Mouse (Mus musculus) kidney, adult 2 months (tissue): Measurements from ENCODE around the gene Usp2. TPM values are rescaled to one million over a fixed set of nuclear protein-coding genes. Genes with fewer than 3 reads are reported as not detected.

Source experiments
- DNase-seq: peaks from one replicate; pipeline ENCODE4 v3.0.0; 2021
- H3K27ac ChIP-seq: fragments of 200-500 bp; 2 replicates; pipeline ENCODE4 v1.5.1; 2012; ENCODE audit warnings: low read depth, low read length, control low read depth, inconsistent platforms; ENCODE audit not compliant: insufficient read depth
- H3K27me3 ChIP-seq: fragments of 200-500 bp; replicated peaks from 2 replicates; pipeline ENCODE4 v1.6.1; 2012; ENCODE audit warnings: mild to moderate bottlenecking, moderate library complexity, low read length, inconsistent platforms; ENCODE audit not compliant: control insufficient read depth, insufficient read depth
- H3K36me3 ChIP-seq: fragments of 200-500 bp; 2 replicates; pipeline ENCODE4 v1.6.1; 2012; ENCODE audit warnings: mild to moderate bottlenecking, moderate library complexity, low read length, inconsistent platforms; ENCODE audit not compliant: control insufficient read depth, insufficient read depth
- H3K4me1 ChIP-seq: fragments of 200-500 bp; 2 replicates; pipeline ENCODE4 v1.6.1; 2011; ENCODE audit warnings: low read length; ENCODE audit not compliant: control insufficient read depth, insufficient read depth
- H3K4me3 ChIP-seq: fragments of 200-500 bp; 2 replicates; pipeline ENCODE4 v1.5.1; 2011; ENCODE audit warnings: mild to moderate bottlenecking, low read depth, low read length, control low read depth; ENCODE audit not compliant: insufficient read depth
- CTCF ChIP-seq: fragments of 200-500 bp; conservative IDR thresholded peaks from 2 replicates; pipeline ENCODE4 v1.5.1; 2011; ENCODE audit warnings: low read depth, mild to moderate bottlenecking, control low read depth, low read length, moderate library complexity, mixed read lengths; ENCODE audit not compliant: insufficient read depth, insufficient read length
- POLR2A ChIP-seq: fragments of 200-500 bp; IDR thresholded peaks from one replicate; pipeline ENCODE4 v1.6.1; 2011; ENCODE audit warnings: low read depth, low read length, control low read depth
- WGBS: fragments of 180-500 bp; shearing (Covaris S2); methylation state at CpG from one replicate; pipeline ENCODE4 v1.1.7; 2018; 5-methylcytosine and 5-hydroxymethylcytosine counted together
- polyA plus RNA-seq: library from polyadenylated mRNA; depleted of rRNA; stranded (reverse); fragments of >200 nt; gene quantifications from 2 replicates; pipeline ENCODE4 v1.2.3, GENCODE M21; 2012; rRNA removed

The Usp2 gene
- polyA plus RNA-seq = 55.5 and 66.8 TPM in 2 replicates

DNA sequence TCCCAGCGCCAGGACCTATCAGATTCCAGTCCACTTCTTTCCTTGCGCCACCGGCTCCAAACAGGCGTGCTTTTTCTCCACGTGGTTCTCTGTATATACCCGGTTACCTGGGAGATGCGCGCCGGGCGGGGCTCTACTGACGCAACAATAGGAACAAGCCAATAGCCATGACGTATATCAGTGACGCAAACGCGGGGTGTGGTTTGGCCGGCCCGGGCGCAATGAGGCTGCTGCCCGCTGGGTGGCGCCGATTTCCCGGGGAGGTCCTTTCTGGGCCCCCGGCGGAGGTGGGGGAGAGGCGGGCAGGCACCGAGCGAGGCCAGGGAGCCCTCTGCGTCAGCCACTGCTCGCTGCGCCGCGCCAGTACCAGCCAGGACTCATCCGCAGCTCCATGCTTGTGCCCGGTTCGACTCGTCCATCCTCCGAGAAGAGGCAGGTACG is at the start of gene Usp2:
Gene Usp2 (plus strand): TSS at position 237 of the 441 bp plus-strand sequence.
- Histone ChIP-seq H3K4me1 (no peaks in the 10 kb centered on the region), H3K4me3 (peak within 1 kb of the TSS; percentile 68), H3K27me3 (no peaks in the 10 kb centered on the region), H3K36me3 (no peaks in the 10 kb centered on the region), H3K27ac (0 out of 2 replicates have a peak within 1 kb of the TSS, but pooled peaks have one; percentile 30)
- under 1% methylated on average over 38 of the region's 38 CpGs for WGBS
- DNase-seq = peak; percentile 100
- TF ChIP-seq CTCF (peak; percentile 75), POLR2A (no peak)

DNA sequence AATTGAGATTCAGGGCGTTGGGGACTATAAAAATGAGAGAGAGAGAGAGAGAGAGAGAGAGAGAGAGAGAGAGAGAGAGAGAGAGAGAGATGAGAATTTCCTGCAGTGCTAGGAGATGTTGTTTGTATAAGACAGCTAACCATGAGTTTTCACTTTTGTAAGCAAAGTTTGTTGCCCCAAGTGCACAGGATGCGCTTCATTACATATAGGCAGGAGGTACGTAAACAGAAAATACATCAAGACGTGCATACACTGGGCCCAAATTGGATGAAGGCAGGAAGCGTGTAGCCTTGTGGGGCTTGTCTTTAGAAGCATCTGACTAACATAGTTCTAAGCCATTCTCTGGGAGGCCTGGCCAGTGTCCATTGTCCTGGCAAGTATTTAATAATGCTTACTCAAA is 49.0 kb upstream of the Usp2 start:
- Histone ChIP-seq H3K27me3 (no peaks in the 10 kb centered on the region), H3K36me3 (no peaks in the 10 kb centered on the region), H3K4me1 (no peaks in the 10 kb centered on the region), H3K27ac (no peak overlapping the region), H3K4me3 (no peak overlapping the region)
- WGBS = 68% methylated on average over 5 of the region's 5 CpGs
- TF ChIP-seq POLR2A (no peak), CTCF (no peak)
- DNase-seq = no peak

DNA sequence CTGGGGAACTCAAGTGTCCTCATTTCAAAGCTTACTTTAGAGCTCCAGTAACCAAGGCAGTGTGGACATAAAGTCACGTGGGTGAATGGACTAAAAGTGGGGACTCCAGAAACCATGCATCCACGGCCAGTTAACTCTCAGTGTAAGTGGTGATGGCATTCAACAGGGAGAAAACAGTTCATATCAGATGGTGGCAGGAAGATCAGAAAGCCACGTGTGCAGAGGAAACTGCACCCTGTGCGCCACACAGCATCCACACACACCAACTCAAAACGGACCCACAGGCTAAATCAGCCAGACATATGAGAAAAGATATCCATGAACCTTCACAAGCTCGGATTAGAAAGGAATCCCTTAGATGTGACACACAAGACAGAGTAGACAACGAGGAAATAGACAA is 46.8 kb upstream of the Usp2 start:
- no peak for DNase-seq
- no peak for TF ChIP-seq CTCF
- TF ChIP-seq POLR2A = no peak
- Histone ChIP-seq H3K4me3 (no peak overlapping the region), H3K27ac (no peak overlapping the region), H3K27me3 (no peaks in the 10 kb centered on the region), H3K36me3 (no peaks in the 10 kb centered on the region), H3K4me1 (no peaks in the 10 kb centered on the region)
- WGBS = 57% methylated on average over 7 of the region's 7 CpGs

DNA sequence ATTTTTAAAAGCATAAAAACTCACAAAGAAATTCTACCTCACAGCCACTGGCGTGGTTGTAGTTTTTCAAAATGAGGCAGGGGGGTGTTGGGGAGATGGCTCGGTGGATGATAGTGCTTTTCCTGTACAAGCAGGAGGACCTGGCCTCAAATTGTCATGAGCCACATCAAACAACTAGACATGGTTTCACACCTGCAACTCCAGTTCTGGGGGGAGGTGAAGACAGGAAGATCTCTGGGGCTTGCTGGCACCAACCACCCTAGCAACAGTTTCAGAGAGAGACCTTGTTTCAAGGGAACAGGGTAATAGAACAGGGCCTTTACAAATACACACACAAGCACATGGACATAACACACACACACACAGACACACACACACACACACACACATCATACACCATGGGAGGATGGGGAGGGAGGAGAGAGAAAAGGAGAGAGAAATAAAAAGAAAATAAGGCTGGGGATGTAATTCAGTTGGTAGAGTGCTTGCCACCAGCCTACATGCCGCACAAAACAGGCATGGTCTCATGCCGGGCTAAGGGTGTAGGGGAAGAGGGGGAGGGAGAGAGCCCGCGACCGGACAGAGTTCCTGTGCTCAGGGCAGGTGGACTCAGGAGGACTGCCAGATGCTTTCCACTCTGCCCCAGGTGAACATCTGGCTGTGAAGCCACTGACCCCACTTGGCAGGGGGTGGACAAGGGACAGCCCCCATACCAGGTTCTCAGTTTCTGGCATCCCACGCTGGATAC is 44.5 kb upstream of the Usp2 start:
- 60% methylated on average over 8 of the region's 8 CpGs for WGBS
- Histone ChIP-seq H3K4me1 (no peaks in the 10 kb centered on the region), H3K27me3 (no peaks in the 10 kb centered on the region), H3K36me3 (no peaks in the 10 kb centered on the region), H3K4me3 (no peak overlapping the region), H3K27ac (no peak overlapping the region)
- DNase-seq = no peak
- TF ChIP-seq POLR2A = no peak
- no peak for TF ChIP-seq CTCF

DNA sequence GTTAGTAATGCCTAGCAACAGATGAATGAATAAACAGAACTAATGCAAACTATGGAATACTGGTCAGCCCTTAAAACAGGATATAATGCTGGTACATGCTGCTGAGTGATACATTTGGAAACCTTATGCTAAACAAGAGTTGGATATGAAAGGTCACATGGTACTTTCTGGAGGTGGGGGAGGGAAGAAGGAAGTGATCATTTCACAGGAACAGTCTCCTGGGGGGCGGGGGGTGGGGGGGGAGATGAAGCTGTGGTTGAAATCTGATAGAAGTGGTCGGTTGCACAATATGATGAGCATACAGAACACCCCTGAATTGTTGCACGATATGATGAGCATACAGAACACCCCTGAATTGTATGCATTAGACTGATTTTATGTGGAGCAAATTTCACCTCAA is 42.7 kb upstream of the Usp2 start:
- no peak for TF ChIP-seq POLR2A
- no peak for TF ChIP-seq CTCF
- Histone ChIP-seq H3K4me3 (no peak overlapping the region), H3K27me3 (no peaks in the 10 kb centered on the region), H3K27ac (no peak overlapping the region), H3K4me1 (no peaks in the 10 kb centered on the region), H3K36me3 (no peaks in the 10 kb centered on the region)
- DNase-seq = no peak
- 83% methylated on average over 3 of the region's 3 CpGs for WGBS

DNA sequence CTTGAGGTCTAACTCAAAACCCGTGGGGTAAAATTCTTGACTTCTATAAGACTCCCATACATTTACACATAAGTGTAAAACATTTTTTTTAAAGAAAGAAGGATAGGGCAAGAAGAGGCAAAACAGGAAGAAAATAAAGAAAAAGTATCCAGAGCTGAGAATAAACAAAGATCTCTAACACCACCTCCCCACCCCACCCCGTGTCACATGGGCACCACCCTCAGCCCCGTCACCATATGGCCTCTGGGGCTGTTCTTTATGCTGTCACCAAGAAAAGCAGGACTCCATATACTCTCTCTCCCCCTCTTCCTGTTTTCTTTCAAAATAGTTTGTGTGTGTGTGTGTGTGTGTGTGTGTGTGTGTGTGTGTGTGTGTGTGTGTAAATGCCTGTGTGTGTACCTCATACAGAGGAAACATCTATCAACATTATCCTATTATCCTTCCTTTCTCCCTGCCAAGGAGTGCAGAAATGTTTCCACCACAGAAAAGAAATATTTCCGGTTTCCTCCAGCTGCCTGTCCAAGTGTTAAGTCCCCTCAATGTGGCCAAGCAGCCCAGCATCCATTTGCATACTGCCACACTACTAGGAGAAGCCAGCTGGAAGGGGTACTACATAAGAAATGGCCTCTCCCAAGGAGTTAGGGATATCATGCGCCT is 37.1 kb upstream of the Usp2 start:
- 43% methylated on average over 5 of the region's 5 CpGs for WGBS
- no peaks in the 10 kb centered on the region for H3K4me1 ChIP-seq
- no peak overlapping the region for H3K27ac ChIP-seq
- peak; percentile 24 for DNase-seq
- no peaks in the 10 kb centered on the region for H3K27me3 ChIP-seq
- H3K4me3 ChIP-seq = no peak overlapping the region
- TF ChIP-seq CTCF (no peak), POLR2A (no peak)
- no peaks in the 10 kb centered on the region for H3K36me3 ChIP-seq

DNA sequence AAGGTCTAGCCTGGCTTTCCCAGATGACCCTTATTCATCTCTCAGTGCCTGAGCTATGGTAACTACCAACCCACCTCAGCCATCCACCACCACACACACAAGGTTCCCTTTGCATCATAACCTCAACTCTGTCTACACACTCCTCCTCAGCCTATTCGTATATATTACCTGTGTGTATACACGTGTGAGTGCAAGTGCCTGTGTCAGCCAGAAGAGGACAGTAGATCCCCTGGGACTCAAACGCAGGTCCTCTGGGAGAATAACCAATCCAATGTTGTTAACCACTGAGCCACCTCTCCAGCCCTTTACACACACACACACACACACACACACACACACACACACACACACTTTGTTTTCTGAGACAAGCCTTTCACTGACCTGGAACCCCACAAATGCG is 36.2 kb upstream of the Usp2 start:
- TF ChIP-seq POLR2A (no peak), CTCF (no peak)
- no peak for DNase-seq
- Histone ChIP-seq H3K4me1 (no peaks in the 10 kb centered on the region), H3K36me3 (no peaks in the 10 kb centered on the region), H3K27ac (no peak overlapping the region), H3K27me3 (no peaks in the 10 kb centered on the region), H3K4me3 (no peak overlapping the region)
- 95% methylated on average over 4 of the region's 4 CpGs for WGBS
